Mouse (Mus musculus) erythroblast, embryonic 14.5 days (primary cell): ENCODE results near the gene Arid3a.

Experiments
- GATA1 ChIP-seq: IDR thresholded peaks from 2 replicates; pipeline ENCODE4 v1.6.1; 2012; ENCODE audit warnings: low read length, inconsistent platforms, mixed read lengths
- TAL1 ChIP-seq: IDR thresholded peaks from 3 replicates; pipeline ENCODE4 v1.6.1; 2012; ENCODE audit warnings: low read length, inconsistent platforms, mixed read lengths

DNA sequence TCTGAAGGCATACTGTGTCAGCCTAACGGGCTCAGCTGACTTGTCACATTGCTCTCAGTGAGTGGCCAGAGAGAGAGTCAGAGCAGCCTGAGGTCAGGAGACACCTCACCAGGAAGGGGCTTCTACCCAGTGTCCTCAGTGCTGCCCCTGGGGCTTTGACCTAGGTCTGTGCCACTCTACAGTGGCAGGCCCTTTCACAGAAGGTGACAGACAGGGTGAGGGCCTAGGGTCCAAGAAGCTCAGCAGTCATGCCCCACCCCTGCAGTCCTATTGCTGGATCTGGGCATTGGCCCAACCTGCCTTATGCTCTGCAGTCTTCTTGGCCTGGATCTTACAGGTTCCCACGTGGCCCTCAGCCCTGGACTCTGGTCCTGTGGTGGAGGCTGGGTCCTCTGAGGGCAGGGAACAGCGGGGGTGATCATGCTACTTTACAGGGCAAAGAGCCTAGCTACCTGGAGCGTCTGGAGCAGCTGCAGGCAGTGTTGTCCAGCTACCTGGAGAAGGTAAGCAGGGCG lies 40.1 kb downstream of the Arid3a start:
- TF ChIP-seq GATA1 (no peak), TAL1 (no peak)
